Mouse (Mus musculus): ENCODE data around the gene Abcg1. TPM values are rescaled to one million over a fixed set of nuclear protein-coding genes. Genes with fewer than 3 reads are reported as not detected.

The Abcg1 gene
- total RNA-seq, 2 experiments from 2014 or later: 37.4 to 40.6 TPM

DNA sequence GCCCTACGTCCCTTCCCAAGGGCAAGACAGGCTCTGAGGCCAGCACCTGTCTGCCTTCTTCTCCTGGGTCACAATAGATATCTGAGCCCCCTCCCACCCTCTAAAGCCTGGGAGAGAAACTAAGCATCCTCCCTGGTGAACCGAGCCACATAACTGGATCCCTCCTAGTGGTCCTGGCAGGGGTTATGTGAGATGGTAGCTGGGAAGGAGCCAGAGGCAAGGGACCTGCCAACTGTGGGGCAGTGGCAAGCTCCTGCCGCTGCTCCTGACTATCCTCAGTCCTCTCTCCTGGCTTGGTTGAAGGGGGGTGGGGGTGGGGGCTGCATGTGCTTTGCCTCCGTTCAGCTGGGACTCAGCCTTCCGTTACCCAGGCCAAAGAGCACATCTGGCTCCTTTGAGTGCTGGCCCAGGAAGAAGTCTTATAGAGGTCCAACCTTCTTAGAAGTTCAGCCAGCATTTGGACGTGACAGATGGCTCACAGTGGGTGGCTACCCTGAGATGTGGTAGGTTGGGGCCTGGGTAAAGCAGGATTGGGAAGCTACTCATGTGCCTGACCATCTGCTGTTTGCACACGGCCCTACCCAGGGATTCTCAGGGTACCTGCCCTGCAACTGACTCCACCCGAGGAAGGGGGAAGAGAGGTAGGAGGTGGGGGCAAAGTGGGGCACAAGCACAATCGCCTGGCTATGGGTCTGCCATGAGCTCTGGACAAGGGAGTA is 68.2 kb downstream of the Abcg1 start:
- DNase-seq (ENCODE audit: low spot score in 2 of 2): no peak

DNA sequence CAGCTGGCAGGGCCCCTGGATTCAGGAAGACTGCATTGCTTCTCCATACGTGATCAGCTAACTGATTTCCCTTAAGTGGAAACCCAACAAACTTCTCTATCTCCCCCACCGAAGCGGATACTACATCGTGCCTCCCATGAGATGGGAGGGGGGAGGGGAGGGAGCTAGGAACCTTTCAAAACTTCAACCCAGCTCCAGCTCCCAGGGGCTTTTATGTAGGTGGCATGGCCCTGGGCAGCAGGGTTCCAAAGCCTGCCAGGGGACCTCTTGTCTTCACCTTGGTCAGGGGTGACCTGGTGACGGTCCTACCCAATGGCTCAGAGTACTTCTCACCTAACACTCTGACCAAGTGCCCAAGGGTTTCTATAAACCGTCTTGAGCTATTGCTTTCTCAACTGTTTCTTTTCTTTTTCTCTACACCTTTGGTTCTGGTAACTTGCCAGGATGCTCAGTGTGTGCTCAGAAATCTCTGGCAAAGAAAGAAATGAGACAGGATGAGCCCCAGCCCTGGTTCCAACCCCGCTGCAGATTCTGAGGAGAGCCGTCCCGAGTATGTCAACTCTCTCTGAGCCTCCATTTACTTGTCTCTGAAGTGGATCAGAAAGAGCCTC is 71.3 kb downstream of the Abcg1 start:
- no peak for DNase-seq (ENCODE audit: low spot score in 2 of 2)

DNA sequence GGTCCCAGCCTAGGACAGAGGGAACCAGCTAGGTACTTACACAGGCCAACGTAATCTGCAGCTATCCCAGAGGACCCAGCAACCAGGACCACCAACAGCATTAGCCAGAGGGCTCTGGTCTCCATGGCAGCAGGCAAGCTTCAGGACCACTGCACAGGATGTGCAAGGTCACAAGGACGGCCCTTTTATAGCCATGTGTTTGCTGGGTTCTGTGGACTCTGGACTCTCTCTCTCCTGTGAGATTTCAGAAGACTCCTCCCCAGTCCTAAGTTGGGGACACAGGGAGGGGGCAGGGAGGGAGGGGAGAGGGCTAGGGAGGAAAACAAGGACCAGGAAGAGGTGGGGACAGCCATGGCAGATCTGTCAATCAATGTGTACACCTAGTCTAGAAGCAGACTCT is 72.0 kb downstream of the Abcg1 start, which contains the start of gene Tff3:
TSS of gene Tff3 (minus strand) at position 195 of the 400 bp plus-strand sequence.
- DNase-seq (ENCODE audit: low spot score in 2 of 2): no peak

DNA sequence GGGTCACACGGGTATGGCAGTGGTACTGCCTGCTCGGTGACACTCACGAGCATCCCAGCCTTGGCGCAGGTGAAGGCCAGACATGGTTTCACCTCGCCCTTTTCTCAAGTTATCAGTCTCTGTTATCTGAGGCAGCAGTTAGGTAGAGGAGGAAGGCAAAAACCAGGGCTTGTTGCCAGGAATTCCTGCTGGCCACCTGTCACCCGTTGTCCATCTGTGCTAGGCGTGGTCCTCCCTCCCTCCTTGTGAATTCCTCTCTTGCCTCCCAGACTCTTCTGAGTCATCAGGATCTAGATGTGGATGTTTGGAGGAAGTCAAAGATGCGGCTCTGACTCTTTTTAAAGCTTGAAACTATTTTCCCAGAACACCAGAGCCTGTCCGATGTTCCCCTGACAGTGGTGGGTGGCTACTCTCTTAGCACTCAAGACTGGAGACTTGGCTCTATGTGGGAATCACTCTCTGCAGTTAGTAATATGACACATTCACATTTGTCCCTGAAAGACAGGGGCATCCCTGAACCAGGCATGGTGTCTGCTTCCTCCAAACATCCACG is 73.9 kb downstream of the Abcg1 start:
- DNase-seq (ENCODE audit: low spot score in 2 of 2): no peak

DNA sequence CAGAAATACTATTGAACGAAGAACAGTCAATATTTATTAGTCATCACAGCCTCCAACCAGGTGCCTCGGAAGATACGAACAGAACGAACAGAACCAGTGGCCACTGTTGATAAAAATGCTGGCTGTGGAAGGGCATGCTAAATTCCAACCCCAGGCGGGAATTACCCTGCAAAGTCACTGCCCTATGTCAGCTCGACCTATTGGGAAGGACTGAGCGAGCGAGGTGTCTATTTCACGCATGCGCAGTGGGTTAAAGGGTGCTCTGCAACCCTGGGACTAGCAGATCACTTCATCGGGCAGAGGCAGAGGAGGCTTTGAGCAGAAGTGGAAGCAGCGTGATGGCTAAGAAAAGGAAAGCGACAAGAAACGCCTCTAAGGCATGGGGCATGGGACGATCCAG is 76.3 kb downstream of the Abcg1 start:
- DNase-seq (ENCODE audit: low spot score in 2 of 2): no peak

DNA sequence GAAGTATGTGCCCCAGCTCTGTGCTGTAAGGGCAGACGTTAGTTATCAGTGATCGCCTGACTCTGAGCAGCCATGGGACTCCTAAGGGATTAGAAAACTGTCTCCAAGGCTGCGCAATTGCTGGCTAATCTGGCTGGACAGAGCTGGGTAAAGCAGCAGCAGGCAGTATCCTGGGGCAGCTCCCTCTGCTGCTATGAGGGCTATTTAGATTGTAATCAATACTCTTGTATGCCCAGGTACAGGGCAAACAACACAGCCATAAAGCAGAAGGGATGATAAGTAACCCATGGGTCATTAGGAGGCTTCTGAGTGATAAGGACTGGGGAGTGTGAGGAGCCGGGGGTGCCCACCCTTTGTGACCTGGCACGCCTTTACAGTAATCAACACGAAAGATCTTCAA is 77.4 kb downstream of the Abcg1 start:
- no peak for DNase-seq (ENCODE audit: low spot score in 2 of 2)

DNA sequence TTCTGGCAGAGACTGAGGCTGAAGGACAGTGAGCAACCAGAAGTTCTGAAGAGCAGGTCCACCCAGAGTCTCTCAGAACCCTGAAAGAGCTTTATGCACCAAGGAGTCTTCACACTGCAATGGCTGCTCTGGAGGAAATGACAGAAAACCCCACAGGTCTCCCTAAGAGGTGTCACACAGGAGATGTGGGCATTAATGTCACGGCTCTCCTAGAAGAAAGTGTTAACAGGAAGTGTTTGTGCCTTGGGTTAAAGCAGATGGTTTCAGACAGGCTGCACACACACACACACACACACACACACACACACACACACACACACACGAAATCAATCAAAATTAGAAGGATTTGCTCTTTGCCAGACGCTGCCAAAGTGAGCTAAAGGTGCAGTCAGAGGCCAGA is 78.8 kb downstream of the Abcg1 start:
- DNase-seq (ENCODE audit: low spot score in 2 of 2): no peak

DNA sequence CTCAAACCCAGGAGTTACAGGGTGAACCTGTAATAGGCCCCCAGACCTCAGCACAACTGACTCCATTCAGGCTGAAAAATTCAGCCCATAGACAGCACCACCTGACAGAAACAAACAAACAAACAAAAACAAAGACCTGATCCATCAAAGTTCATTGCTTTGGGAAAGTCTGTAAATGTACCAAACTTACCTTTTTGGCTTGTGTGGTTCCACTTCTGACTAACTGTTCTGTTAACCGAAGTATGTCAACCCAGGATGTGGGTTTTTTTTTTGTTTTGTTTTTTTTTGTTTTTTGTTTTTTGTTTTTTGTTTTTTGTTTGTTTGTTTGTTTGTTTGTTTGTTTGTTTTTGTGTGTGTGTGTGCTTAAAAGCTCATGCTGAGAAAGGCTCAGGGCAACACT is 79.3 kb downstream of the Abcg1 start:
- no peak for DNase-seq (ENCODE audit: low spot score in 2 of 2)

DNA sequence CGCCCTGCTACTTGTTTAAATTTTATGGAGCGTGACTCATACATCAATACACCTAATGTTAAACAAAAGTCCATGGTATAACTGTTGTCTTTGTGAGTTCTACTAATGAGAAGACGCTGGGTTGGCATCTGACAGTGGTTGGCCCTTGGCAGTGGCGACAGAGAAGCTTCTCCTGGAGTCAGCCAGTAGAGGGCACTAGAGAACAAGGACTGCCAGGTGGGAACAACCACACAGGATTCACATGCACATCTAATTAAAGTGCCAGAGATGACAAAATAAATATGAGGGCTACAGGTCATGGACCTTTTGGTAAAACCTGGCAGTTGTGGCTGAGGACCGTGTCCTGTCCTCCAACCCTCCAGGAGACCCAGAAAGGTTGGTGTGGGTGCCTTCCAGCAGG is 80.9 kb downstream of the Abcg1 start:
- peak; percentile 47 to 73 for DNase-seq (ENCODE audit: low spot score in 2 of 2)

DNA sequence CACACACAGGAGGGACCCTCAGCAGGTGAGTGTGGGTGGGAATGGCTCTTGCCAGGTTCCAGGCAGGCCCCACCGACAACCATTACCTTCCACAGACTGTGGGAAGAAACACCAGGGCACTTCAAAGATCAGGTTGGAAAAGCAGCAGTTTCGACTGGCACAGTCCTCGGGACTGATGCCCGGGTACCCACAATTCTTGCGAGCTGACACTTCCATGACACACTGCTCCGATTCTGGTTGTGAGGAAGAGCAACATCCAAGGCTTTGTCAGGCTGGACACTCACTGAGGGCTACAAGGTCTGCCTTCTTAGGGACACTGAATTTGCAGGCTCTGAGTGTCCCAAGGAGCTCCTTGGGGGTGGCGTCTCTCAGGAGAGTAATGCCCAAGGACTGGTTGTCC is 84.6 kb downstream of the Abcg1 start:
- no peak for DNase-seq (ENCODE audit: low spot score in 2 of 2)

DNA sequence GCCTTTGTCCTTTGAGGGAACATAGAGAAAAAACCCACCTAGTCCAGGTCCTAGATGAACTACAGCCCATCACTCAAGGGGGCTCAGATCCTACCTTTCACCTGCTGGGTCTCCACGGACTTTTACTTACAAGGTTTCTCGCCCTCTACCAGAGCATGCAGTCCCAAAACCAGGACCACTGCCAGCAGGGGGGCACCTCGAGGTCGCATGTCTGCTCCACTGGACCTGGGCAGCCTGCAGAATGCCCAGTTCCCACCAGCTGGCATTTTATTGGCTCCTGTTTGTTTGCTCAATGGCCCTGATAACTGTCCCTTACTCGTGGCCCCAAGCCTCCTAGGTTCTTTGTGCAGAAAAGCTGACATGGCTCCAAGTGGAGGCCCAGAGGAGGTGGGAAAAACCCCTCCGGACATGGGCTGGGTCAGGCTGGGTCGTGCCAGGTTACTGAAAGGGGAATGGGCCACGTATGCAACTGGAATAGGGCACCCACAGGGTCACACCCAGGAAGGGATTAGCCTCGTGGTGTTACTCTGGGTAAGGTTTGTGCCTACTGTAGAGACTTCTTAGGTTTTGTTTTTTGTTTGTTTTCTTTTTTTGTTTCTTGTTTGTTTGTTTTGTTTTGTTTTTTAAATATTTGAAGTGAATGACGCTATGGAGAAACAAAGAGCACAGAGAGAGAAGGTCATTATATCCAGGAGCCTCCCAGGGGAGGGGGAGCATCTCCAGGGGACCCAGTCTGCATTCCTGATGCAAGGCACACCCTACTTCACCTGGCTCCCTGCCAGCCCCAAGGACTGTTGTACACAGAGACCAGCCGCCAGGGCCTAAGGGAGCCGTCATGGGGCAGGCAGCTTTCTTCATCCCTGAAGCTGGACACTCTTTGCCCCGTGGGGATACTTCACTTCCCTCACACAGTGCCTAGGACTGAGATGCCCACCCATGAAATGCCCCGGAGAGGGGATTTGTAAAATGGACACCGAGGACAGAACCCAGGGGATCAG is 86.9 kb downstream of the Abcg1 start, which contains the start of gene Tff2:
TSS of gene Tff2 (minus strand) at position 243 of the 998 bp plus-strand sequence.
- no peak for DNase-seq (ENCODE audit: low spot score in 2 of 2)

DNA sequence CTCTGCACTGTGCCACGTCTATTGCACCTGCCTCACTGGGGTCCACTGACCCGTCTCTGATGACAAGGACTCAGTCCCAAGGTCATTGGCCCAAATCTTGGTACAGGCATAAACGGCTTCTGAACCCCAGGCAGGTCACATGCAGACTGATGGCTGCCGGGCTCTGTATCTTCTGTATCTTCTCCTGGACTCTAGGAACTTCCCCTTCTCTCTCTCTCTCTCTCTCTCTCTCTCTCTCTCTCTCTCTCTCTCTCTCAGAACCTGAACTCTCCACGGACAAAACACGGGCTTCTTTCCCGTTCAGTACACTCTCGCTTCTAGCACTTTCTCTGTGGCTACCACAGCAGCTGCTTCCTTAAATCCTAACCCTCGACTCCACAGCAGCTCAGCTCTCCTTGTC is 88.5 kb downstream of the Abcg1 start:
- DNase-seq (ENCODE audit: low spot score in 2 of 2): no peak

DNA sequence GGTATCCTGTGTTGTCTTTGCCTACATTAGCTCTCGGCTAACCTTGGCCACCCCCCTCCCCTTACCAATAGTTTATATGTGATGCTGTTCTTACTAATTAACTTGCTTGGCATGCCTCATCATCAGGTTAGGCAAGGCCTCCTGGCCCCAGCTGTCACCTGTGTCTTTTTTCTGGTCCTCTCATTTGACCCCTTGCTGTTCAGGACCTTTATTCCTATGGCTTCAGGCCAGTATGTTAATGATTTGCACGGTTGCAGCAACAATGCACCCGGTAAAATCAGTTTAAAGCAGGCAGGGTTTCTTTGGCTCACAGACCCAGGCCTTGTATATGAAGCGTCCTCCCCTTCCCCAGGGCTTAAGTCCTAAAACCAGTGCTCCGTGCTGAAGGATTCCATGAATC is 95.0 kb downstream of the Abcg1 start:
- no peak for DNase-seq (ENCODE audit: low spot score in 2 of 2)

DNA sequence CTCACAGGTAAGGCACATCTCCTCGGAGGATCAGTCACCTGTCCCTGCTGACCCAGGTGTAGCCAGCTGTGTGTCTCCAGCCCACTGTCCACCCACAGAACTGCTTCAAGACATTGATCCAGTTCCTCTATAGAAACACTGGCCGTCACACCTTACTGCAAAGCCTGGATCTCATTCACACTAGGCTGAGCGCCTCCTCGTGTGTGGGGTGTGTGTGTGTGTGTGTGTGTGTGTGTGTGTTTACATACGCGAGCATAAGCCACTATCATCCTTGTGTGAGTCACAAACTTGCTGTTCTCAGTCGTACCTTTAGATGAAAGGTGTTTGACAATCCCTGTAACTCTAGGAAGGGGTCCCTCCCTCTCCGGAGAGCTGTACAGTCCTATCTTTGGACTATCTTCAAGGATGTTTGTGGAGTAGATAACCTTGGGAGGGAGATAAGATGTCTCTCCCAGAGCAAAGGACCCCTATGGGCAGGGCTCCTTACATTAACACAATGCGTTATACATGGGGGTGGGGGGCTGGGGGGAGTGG is 95.6 kb downstream of the Abcg1 start:
- no peak for DNase-seq (ENCODE audit: low spot score in 2 of 2)

DNA sequence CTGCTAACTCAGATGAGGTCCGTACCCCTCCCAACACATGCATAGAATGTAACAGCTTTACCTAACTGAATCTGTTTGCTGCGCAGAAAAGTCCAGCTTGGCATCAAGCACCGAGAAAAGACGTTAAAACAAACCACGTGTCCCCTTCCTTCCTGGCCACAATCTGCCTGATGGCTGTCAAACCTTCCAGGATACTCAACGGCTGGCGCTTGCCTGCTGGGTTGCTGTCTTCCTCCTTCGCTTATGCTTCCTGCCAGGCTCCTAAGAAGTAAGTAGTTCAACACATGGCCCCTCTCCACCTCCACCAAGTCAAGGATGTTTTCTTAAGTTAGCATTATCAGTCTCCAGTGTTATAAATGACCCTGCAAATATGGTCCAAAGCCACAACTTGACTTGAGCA is 96.3 kb downstream of the Abcg1 start:
- no peak for DNase-seq (ENCODE audit: low spot score in 2 of 2)

DNA sequence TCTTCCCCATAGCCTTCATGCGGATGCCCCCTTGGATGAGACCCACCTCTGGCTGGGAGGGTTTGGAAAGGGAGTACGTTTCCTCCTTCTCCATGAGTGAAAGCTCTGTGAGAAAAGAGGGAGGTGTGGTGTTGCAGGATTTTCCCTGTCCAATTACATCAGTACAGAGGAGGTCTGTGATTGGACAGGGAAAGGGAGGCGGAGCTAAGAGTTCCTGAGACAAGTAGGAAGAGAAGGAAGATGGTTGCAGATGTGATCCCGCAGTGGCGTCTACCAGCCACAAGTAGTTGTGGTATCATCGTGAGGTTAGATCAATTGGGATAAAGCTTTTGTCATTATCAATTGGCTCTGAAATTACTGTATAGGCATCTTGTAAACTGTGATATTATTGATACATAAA is 100.4 kb downstream of the Abcg1 start:
- DNase-seq (ENCODE audit: low spot score in 2 of 2): no peak

DNA sequence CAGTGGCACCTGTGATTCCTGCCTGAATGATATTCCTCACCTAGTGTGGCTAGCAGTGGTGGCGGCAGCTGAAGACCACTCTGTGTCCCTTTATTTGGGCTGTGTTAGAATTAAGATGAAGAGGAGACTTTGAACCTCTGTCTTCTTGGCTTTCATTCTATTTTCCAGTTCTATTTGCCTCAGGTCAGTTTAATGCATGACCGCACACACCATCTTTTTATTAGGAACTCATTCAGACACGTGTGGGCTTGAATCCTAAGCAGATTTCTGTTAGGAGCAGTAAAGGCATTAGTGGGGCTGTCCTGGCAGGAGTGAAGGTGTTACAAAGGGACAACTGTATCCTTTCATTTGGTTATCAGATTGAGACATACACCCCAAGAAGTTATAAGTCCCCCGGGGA is 102.8 kb downstream of the Abcg1 start:
- DNase-seq (ENCODE audit: low spot score in 2 of 2): no peak

DNA sequence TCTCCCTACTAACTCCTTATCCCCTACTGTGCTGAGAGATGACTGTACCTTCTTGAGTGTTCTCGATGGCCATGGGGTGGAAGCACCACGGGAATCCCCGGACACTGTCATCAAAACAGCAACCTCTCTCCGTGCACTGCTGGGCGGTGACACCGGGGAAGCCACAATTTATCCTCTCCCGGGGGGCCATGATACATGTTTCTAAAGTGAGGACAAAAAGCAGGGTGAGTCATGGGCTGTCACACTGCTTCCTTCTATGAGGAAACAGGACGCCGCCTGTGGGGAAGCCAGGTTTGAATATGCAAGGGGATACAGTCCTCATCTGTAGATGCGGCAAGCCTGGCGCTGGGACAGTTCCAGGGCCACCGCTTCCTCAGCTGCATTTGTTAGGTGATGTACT is 105.1 kb downstream of the Abcg1 start:
- DNase-seq (ENCODE audit: low spot score in 2 of 2): no peak

DNA sequence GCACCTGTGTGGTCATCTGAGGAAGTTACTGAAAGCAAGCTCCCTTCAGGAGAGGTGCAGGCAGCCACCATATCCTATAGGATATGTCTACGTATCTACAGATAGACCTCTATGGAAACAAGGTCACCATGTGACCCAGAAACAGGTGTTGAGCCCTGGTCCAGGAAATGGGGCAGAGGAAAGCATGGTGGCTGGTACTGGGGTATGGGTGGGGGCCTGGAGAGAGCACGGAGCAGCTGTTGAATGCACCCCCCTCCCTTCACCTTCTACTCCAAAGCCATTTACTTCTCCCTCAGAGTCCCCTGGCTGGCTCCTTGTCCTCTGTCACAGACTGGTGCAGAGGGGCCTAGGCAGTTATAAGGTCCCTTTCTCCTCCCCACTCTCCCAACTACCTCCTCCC is 106.3 kb downstream of the Abcg1 start:
- no peak for DNase-seq (ENCODE audit: low spot score in 2 of 2)

DNA sequence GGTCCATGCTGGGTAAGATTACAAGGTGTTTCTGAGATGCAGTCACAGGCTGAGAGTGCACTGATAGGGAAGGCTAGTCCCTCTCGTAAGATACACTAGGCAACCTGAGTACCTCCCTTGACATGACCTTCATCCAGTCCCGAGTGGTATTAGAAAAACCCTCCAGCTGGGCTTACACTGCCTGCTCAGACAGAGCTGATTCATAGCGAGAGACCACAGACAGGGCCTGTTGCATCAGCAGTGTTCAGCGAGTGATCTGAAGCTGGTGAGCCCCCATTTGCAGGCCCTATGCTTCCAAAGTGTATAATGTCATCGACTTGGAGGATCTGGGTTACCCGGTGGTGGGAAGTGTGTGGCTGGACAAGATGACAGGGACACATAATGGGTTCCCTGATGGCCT is 107.7 kb downstream of the Abcg1 start, which contains the start of gene Tff1:
TSS of gene Tff1 (minus strand) at position 151 of the 400 bp plus-strand sequence.
- no peak for DNase-seq (ENCODE audit: low spot score in 2 of 2)
